Mouse (Mus musculus): ENCODE results near the gene 1700016H13Rik.

GRCm38 (mm10) chr5:103702527-103702926, 46.7 kb upstream of the 1700016H13Rik start:
- no peak for TF ChIP-seq CTCF (IDR thresholded peaks at IDR 0.05)
- TF ChIP-seq EP300 (IDR thresholded peaks at IDR 0.05), result no peak
